Mouse (Mus musculus): ENCODE results near the gene Vps25.

- TF ChIP-seq CTCF (IDR thresholded peaks at IDR 0.05; ENCODE audit: low read depth) = no peak
- no peak for TF ChIP-seq EP300 (IDR thresholded peaks at IDR 0.05; ENCODE audit: low read depth)
These were observed 5.9 kb upstream of the Vps25 start for GRCm38 (mm10) chr11:101247521-101248030.
